20 mouse cellular contexts compared by ENCODE assay signal in the genomic region with DNA sequence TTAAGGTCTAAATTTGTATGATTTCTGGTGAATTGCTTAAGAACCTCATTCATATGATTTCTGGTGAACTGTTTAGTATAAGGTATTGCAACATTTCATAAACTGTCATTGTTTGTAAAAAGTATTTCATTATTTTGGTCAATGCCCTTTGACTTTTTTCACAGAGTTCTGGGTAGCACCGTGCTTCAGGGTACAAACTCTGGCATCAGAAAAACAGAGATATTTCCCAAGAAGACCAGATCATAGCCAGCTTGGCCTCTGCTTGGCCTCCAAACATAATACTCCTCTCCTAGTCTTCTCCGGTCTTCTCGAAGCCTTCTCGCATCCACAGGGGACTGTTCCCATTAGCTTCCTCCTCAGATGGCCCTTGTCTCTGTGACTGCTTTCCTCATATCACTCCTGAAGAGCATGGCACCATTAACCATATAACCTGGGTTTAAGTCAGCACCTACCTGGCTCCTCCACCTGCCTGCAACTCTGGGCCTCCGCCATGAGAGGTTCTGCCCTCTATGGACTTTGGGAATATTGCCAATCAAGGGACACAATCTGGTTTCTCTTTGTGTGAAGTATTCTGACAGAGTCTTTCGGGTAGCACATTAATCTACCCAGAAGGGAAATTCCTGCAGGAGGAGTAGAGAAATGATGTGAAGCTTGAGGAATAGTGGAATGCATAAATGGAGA.
DNase-seq lines count a peak whose midpoint lies in the region; ATAC-seq lines count a peak whose summit lies in the region.
"Had no signal": no experiment of that assay in that cellular context is flagged by ENCODE, and none has a peak within 500 bp of the region (broad histone marks: within the 10 kb centered on the region; RNA-seq: fewer than 3 reads in every experiment).

No protein-coding gene starts in this region.

- H3K4me2 ChIP-seq in kidney, embryonic 15.5 days: no peak overlapping the region
- no peak overlapping the region for H3K4me2 ChIP-seq in kidney, embryonic 16.5 days (replicated peaks; ENCODE audit: low read depth, low read length)
- H3K4me2 ChIP-seq: embryonic facial prominence, embryonic 12.5 days; forebrain, embryonic 12.5 days; heart, embryonic 13.5 days had no signal

- no peak overlapping the region for H3K9ac ChIP-seq in kidney, embryonic 15.5 days
- H3K9ac ChIP-seq in kidney, embryonic 16.5 days (replicated peaks; ENCODE audit: low read length): no peak overlapping the region
- H3K9ac ChIP-seq: embryonic facial prominence, embryonic 12.5 days; forebrain, embryonic 12.5 days; heart, embryonic 13.5 days had no signal

- no peak for ATAC-seq in kidney, embryonic 15.5 days (replicated peaks; ENCODE audit: low FRiP score)
- no peak for ATAC-seq in kidney, embryonic 16.5 days (ENCODE audit: low FRiP score, low TSS enrichment)
- ATAC-seq: activated CD4-positive, CD25-positive, alpha-beta regulatory T cell, adult 4 months; Patski had no signal

- WGBS in kidney, embryonic 15.5 days: 89% methylated on average over 6 of the region's 6 CpGs
- WGBS in kidney, embryonic 16.5 days: 92% methylated on average over 6 of the region's 6 CpGs

- no peak overlapping the region for H3K4me3 ChIP-seq in kidney, embryonic 15.5 days (replicated peaks)
- H3K4me3 ChIP-seq in kidney, embryonic 16.5 days (ENCODE audit: low read length): no peak overlapping the region
- H3K4me3 ChIP-seq: embryonic facial prominence, embryonic 12.5 days; forebrain, embryonic 12.5 days; heart, embryonic 13.5 days had no signal

- peak; percentile 12 for DNase-seq in cerebellum, adult 9-10 months
- DNase-seq in cerebellum, postnatal 4 days (ENCODE audit: low spot score in 2 of 2): no peak
- peak; percentile 34 for DNase-seq in kidney, adult 11 months
- peak; percentile 18 to 48 for DNase-seq in kidney, postnatal 25 days
- DNase-seq in adipocyte (ENCODE audit: low spot score): peak; percentile 42
- no peak for DNase-seq in lung, postnatal 10 days
- DNase-seq: adrenal gland, adult 2 months; adrenal gland, postnatal 25 days; gastrocnemius, postnatal 36 days; heart, adult 11 months; heart, postnatal 36 days had no signal

- no peaks in the 10 kb centered on the region for H3K9me3 ChIP-seq in kidney, embryonic 15.5 days (replicated peaks)
- no peaks in the 10 kb centered on the region for H3K9me3 ChIP-seq in kidney, embryonic 16.5 days (ENCODE audit: low read length)
- H3K9me3 ChIP-seq: embryonic facial prominence, embryonic 12.5 days; forebrain, embryonic 12.5 days; heart, embryonic 13.5 days had no signal

- H3K4me1 ChIP-seq in kidney, embryonic 15.5 days: no peaks in the 10 kb centered on the region
- H3K4me1 ChIP-seq in kidney, embryonic 16.5 days (ENCODE audit: insufficient read depth, low read length): no peaks in the 10 kb centered on the region
- H3K4me1 ChIP-seq: embryonic facial prominence, embryonic 12.5 days; forebrain, embryonic 12.5 days; heart, embryonic 13.5 days had no signal

- no peaks in the 10 kb centered on the region for H3K36me3 ChIP-seq in kidney, embryonic 15.5 days
- H3K36me3 ChIP-seq in kidney, embryonic 16.5 days (ENCODE audit: insufficient read depth, low read length): no peaks in the 10 kb centered on the region
- H3K36me3 ChIP-seq: embryonic facial prominence, embryonic 12.5 days; forebrain, embryonic 12.5 days; heart, embryonic 13.5 days had no signal

- no peaks in the 10 kb centered on the region for H3K27me3 ChIP-seq in kidney, embryonic 15.5 days
- H3K27me3 ChIP-seq in kidney, embryonic 16.5 days (ENCODE audit: insufficient read depth, low read length): no peaks in the 10 kb centered on the region
- H3K27me3 ChIP-seq: CH12.LX; embryonic facial prominence, embryonic 12.5 days; forebrain, embryonic 12.5 days; heart, embryonic 13.5 days; Patski had no signal

- H3K27ac ChIP-seq in kidney, embryonic 15.5 days: no peak overlapping the region
- no peak overlapping the region for H3K27ac ChIP-seq in kidney, embryonic 16.5 days (ENCODE audit: low read length)
- H3K27ac ChIP-seq: embryonic facial prominence, embryonic 12.5 days; forebrain, embryonic 12.5 days; heart, embryonic 13.5 days; hindbrain, postnatal 0 days had no signal

Comparison
In these comparisons a context has a peak if more than half of its experiments do, and no peak if none do; other contexts are left out.
1. DNase-seq: peak in cerebellum, adult 9-10 months (single experiment), kidney, adult 11 months (single experiment), kidney, postnatal 25 days (2 of 2) and adipocyte (single experiment); none in cerebellum, postnatal 4 days (0 of 2) and lung, postnatal 10 days (single experiment).